Mouse (Mus musculus) layer of hippocampus, adult 8-10 months (tissue): ENCODE results near the gene Tmem219. TPM values are rescaled to one million over a fixed set of nuclear protein-coding genes. Genes with fewer than 3 reads are reported as not detected.
"Not testable (repeated sequence)": the region's sequence is repeated elsewhere in the genome, so short reads cannot be mapped to it uniquely, and the experiment has no call there.

ENCODE experiments used
- DNase-seq, 2 experiments: peaks; one replicate each; pipeline ENCODE4 v3.0.0; 2022; ENCODE audit warnings: low spot score in 2 of 2
- total RNA-seq, 4 experiments: library from RNA; stranded (reverse); gene quantifications; 2 replicates each; pipeline ENCODE4 v1.2.4; 2022

Tmem219 gene
- total RNA-seq, 4 experiments from 2014 or later, result 21.8 to 34.3 (median 25.6) TPM

DNA sequence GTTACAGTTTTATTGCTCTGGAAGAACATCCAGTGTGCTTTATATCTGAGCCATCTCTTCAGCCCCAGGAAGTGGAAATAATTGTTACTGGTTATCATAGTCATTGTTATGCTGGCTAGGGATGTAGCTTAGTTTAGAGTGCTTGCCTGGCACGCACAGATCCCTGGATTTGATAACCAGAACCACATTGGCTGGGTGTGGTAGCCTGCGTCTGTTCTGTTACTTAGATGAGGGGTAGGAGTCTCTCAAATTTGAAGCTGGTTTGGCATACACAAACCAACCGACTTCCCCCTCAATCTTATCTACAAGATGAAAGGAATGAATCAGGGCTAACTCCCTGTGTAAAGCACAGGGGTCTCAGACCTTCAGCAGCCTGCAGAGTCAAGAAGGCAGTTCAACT lies 3.6 kb upstream of the Tmem219 start:
- DNase-seq, result no peak

DNA sequence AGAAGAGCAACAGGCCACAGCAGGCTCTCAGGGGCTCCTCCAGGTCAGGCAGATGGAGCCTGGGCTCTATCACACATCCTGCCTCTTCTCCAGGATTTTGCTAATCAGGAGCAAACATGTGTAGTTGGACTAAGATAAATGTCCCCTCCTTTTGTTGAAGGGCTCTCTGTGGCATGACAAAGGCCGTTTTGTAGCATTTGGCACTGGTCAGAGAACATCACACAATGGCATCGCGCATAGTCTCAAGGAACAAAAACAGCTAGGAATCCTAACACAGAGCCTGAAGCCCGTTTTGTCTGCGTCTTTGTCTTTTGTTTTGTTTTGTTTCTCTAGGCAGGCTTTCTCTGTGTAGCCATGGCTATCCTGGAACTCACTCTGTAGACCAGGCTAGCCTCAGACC lies 1.3 kb upstream of the Tmem219 start:
- no peak for DNase-seq

DNA sequence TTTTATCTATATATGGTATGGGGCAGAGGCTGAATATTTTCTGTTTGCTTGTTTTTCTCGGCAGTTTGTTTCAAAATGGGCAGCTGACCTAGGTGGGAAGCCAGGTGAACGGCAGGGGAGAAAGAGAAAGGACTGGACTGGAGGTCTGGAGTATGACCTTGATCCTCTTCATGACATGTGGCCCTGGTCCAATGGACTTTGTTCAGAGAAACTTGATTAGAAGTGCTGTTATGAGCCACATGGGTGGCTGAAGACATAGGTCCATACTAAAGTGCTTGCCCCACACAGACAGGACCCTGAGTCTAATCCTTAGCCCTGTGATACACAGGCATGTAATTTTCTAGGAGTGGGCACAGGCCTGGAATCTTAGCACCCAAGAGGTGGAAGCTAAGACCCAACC lies 1.2 kb downstream of the Tmem219 start:
- DNase-seq, result no peak

DNA sequence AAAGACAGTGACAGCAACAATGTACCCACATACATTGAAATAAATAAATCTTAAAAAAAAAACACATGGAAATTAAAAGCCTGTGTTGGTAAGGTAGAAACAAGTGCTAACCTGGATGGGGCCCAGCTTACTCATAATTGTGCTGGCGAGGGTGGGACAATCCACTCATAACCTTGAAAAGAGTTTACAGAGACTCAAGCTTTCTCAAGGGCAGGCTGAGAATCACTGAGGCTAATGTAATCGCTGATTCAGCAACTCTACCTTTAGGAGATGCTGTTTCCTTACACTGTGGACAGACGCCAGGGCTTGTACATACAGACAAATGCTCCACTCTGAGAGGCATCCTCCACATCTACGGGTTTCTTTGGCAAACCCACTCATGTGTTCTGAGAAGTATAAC lies 2.7 kb downstream of the Tmem219 start:
- DNase-seq, result no peak

DNA sequence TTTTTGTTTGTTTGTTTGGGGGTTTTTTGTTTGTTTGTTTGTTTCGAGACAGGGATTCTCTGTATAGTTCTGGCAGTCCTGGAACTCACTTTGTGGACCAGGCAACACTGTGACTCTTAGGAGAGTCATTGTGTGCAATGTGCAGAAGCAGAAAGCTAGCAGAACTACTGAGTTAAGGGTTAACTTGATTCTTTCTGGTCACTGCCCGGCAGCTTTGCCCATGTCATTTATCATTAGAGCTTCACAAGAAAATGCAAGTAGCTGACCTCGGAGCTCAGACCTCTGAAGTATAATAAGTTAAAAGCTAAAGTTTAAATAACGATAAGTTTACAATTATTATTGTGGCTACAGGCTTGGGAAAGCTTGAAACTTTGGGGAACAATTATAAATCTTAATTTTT lies 4.4 kb downstream of the Tmem219 start:
- not testable (repeated sequence) for DNase-seq

DNA sequence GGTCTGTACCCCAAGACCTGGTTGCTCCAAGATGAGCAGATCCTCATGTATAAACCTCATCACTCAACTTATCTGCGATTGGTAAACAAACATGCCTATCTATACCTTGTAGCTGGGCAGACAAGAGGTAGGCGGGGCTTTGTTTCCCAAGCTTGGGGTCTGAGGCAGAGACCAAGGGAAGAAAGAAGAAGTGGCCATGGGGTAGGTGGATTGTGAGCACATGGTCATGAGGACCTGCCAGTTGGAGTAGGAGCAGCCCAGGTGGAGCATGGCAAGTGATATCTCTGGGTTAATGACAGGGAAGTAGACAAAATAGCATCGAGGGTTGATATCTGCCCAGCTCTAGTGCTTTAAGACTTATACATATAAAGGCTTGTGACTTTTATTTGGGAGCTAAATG lies 7.9 kb downstream of the Tmem219 start:
- no peak for DNase-seq

DNA sequence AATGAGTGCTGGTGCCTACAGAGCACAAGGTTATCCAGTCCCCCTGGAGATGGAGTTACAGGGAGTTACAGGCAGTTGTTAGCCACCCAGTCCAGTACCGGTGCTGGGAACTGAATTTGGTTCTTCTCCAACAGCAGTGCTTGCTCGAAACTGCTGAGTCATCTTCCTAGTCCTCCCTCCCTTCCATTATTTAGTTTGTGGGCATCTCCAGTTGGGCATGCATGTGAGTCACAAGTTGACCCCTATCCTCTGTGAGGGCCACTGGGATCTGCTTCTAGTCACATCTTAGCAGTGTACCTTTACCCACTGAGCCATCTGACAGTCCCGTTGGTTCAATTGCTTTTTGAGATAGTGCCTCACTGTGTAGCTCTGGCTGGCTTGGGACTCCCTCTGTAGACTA lies 17.1 kb downstream of the Tmem219 start:
- DNase-seq, result no peak

DNA sequence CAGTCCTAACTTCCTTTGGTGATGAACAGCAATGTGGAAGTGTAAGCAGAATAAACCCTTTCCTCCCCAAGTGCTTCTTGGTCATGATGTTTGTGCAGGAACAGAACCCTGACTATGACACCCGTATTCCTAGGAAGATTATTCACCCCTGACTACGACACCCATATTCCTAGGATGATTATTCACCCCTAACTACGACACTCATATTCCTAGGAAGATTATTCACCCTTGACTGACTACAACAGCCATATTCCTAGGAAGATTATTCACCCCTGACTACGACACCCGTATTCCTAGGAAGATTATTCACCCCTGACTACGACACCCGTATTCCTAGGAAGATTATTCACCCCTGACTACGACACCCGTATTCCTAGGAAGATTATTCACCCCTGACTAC lies 22.9 kb downstream of the Tmem219 start:
- DNase-seq, result not testable (repeated sequence)

DNA sequence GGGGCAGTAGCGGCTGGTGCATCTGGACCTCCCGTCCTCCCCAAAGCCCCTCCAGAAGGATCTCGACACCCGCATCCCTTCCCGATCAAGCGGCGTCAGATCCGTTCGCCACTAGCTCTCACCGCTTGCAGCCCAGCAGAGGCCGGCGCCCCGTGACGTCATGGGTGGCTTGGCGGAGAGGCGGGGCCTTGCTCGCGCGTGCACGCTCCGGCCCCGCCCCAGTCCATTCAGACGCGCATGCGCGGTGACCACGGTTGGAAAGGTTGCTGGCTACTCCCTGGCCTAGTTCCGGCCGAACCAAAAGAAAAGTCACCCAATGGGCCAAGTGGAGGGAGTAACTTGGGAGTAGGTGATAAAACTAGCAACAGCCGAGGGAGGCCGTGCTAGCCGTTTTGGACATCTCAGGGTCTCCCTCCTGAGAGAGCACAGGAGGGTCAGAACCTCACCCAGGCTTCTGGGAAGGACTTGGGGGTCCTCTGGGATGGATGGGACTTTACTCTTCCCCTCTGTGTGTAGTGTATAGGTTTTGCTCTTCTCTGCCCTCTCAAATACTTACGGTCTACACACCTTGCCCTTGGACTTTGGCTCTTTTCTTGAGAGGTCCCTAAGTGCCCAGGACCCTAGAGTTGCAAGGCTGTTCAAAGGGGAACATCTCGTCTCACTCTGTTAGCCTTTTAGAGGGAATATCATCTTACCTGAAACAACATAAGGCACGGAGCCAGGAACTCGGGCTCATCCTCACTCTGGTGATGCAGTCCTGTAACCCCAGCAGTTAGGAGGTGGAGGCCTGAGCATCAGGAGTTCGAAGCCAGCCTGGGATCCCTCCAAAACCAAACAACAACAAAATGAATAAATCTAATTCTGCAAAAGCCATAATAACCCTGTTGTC lies 24.4 kb downstream of the Tmem219 start:
- DNase-seq, result peak; percentile 89 to 94

DNA sequence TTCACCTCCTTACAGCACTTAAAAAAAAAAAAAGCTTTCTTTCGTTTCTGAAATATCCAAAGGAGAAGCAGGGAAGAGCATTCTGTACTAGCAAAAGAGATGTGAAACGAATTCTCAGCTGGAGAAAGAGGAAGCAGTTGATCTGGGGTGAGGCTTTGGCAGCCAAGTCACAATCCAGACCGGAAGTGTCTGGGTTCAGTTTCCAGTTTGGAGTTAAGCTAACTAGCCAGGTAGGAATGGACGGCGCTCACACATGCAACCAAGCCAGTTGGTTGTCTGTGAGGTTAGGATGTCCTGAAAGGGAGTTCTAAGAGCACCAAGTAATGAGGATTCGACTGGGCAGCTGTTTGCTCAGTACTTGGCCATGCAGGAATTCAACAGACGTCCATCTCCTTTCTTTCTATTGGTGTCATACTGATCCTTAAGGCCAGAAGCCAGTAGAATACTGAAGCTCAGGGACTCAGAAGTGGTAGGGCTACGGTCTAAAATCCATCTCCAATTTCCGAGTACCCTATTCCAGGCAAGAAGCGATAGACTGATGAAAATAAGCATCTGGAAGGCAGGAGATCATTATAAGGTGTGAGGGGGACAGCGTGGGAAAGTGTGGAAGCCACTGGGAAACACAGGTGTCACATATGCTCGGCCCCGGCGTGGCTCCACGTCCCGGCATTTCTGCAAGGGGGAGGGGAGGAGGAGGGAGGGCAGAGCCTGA lies 25.2 kb downstream of the Tmem219 start:
- no peak for DNase-seq

DNA sequence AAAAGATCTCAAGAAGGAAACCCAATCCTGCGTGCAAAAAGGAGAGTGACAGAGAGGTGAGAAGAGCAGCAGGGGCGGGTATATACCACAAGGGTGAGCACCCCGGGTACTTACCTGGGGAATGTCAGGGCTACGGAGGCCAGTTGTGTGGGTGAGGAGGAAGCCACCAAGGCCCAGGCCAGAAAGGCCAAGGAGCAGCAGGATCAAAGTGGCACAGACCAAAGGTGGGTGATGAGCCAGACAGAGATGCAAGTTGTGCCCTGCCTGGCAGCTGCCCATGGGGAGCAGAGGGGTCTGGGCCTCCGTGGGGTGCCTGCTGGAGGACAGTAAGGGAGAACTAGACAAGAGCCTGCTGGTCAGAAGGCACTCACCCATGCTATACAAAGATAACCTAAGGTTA lies 25.8 kb downstream of the Tmem219 start:
- no peak for DNase-seq

DNA sequence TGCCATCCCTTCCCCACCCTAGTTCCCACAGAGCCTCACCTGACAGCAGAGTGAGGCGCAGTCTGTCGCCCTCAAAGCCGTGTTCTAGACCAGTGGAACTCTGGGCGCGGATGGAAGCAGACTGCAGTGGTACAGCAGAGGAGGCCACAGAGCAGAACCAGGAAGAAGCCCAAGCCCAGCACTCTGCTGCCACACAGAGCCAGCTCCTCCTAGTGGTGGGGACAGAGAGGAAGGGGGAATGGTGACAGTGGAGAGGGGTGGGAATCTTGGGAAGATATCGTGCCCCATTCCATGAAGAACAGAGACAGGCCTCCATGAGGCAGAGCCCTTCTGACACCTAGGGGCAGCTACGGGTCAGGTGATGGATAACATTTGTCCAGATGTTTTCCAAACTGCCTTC lies 33.9 kb downstream of the Tmem219 start:
- no peak for DNase-seq

DNA sequence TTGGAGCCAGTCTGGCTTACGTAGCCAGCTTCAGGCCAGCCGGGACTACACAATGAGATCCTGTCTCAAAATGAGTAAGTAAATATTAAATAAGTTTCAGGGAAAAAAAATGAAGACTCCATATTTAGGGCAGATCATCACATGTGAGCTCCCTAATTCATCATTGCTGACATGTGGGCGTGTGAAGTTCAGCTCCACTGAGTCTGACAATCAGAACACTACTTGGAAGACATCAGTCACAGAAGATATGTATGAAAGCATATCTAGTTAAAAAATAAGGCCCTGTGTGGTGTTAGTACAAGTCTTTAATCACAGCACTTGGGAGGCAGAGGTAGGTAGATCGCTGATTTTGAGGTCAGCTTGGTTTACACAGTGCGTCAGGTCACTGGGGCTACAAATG lies 35.4 kb downstream of the Tmem219 start:
- no peak for DNase-seq

DNA sequence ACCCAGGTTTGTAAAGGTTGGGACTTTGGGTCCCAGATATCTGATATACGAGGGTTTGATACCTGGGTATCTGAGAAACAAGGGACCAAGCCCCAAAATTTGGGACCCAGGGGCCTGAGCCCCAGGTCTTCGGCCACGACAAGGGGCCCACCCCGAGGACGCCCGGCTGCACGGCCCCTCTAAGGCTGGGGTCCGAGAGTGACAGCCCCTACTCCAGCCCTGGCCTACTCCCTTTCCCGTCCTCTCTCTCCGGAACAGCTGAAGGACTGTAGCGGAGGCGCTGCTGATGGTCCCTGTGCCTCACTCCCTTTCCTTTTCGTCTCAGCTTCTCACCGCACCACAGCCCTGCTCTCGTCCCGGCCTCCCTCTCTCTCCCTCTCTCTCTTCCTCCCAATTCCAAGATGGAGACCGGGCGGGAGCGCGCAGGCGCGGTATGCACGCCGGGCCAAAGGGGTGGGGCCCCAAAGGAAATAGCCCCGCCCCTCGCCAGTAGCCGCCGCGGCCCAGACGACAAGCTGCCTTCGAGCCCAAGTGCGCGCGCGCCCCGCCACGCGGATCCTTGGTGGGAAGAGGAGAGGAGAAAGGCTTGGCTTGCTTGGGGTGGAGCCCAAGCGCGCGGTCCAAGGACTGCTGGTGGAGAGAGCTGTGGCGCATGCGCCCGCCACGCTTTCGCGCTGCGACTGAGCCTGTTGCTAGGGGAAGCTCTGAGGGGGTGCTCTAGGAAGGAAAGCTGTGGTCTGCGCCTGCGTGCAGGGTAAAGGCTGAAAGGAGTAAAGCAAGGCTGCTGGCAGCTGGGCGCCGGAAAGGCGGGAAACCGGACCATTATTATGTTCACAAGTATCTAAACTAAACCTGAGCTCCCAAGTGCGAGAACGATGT lies 38.2 kb downstream of the Tmem219 start, which contains the start of gene Taok2:
Taok2 (minus strand) TSS at position 418 of the 879 bp plus-strand sequence.
- DNase-seq, result peak; percentile 98

DNA sequence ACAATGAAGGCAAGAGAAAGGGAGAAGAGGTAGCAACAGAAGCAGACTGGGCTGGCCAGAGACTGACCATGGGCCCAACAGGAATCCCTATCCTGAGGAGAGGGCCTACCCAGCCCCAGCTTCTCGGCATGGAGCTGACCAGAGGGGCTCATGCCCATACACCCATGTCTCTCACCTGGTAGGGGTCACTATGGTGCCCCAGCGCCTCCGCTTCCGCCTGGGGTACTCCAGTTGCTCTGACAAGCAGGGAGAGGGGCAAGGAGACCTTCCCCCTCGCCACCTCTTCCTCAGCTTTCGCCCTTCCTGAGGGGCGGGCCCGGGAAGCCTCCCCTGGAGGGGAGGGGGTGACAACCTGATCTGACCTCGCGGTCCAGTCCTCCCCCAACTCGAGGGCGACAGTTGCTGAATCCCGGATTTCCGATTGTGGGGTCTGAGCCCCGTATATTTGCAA lies 39.0 kb downstream of the Tmem219 start:
- no peak for DNase-seq

DNA sequence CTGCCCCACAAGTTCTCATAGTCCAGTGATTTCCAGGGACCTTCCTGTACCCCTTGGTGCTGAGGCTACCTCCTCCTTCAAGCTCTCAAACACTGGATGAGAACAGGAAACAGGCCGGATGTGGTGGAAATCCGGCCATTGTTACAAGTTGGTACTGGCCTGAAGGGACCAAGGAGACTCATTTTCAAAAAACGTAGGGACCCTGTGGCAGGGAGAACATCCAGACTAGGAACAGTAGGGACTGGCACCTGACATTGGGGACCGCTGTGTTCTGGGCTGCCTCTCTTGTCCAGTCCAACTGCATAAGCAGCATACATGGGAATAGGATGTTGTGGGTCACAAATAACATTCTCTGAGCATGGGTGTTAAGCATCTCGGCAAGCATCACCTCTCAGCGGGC lies 41.7 kb downstream of the Tmem219 start:
- DNase-seq, result no peak

DNA sequence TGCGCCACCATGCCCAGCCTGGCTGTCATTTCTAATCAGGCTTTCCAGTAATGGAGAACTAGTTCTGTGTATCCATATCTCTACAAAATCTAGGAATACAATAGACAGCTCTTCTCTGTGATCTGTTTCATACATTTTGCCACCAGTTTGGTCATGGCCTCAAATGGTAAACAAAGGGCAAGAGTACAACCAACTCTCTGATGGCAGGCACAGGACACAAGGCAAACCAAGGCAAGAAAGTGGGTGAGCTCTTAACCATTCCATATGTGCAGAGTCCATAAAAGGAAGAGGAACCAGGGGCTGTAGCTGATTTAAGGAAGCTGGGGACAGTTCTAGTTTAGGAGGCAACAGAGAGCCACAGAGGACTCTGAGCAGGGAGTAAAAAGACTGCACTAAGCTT lies 45.5 kb downstream of the Tmem219 start:
- DNase-seq, result no peak

DNA sequence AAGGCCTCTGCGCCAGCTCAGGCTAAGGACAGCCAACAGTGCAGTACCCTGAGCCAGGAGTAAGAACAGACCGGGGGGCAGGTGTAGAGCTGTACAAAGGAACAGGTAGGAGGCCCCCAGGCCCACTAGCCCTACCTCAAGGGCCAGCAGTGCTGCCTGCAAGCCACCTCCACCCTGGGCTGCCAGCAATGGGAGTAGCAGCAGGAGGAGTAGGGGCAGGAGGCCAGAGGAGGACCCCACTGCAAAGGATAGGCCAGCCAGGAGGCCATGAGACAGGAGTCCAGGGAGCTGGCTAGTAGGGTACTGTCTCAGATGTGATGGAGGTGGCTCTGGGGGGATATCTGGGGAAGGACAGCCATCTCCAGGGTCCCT lies 52.2 kb downstream of the Tmem219 start:
- no peak for DNase-seq

DNA sequence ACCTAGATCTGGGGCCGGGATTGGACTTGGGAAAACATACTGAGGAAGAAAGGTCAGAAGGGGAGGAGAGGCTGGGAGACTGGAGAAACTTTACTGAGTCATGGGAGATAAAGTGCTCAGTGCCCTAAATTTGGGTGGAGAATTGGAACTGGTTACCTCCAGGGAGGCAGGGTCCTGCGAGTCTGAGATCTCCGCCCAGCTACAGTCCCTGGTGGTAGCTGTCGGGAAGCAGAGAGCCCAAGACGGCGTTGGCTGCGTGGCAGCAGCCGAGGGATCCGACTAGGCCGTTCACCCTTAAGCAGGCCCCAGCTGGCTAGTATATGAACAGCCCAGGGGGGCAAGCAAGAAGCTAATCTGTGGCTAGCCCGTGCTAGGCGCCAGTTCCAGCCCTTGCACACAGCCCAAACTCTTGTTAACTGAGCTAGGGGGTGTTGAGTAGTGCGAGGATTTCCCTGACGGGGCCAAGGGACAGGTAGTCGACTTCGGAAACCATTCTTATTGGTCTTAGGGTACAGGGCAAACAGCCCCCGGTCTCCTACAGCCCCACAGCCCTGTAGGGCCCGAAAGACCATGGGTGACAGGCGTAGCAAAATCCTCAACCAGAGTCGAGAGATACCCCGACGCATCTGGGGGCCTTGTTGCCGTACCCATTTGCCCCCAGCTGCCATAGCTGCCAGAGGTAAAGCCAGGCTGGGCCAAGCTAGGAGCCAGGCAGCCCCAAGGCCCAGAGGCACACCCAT lies 52.8 kb downstream of the Tmem219 start:
- DNase-seq, result no peak

DNA sequence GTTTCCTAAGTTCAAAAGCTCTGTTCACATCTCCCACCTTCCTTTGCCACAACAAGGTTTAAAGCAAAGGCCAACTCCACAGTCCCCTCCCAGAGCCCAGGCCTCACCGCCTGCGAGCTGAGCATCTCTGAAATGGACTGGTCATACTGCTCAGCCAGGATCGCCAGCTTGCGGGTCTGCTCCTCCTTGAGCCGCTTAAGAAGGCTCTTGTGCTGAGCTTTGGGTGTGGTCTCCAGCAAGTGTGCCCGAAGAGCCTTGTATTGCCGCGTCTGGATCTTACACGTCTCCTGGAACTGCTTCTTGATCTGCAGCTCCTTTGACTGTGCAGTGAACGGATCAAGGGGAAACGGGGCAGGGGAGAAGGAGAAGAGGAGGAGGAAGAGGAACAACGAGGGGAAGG lies 54.7 kb downstream of the Tmem219 start:
- DNase-seq, result no peak

DNA sequence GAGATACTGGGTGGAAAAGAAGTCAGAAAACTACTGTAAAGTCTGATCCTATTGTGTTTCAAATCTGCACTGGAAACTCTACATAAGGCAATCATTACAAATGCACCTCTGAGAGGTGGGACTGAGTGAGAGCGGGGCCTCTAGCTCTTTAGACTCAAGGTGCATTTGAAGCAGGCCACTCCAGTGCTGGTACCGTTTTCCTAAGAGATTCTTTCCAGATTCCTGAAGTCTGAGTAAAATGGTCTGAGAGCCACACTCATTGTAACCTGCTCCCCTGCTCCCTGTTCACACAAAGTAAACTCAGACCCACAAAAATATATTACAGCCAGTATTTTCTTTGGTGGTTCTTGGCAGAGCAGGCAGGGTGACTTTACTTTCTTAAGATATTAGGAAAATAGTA lies 55.2 kb downstream of the Tmem219 start:
- DNase-seq, result no peak
